Mouse (Mus musculus) hindbrain, embryonic 11.5 days (tissue): ENCODE measurements around the gene Gdf1. TPM values are rescaled to one million over a fixed set of nuclear protein-coding genes. Genes with fewer than 3 reads are reported as not detected.

ENCODE experiments used
- ATAC-seq: fragments of 200-750 bp; cut with Nextera tagmentation; 2 replicates; pipeline ENCODE4 v1.8.0; 2017; ENCODE audit warnings: mild to moderate bottlenecking, moderate TSS enrichment, moderate library complexity; ENCODE audit not compliant: low FRiP score
- DNase-seq: peaks from one replicate; pipeline ENCODE4 v3.0.0-alpha.2; 2015; ENCODE audit warnings: low spot score
- H3K27ac ChIP-seq: fragments of 300-500 bp; sonication (generic); 2 replicates; pipeline ENCODE4 v1.5.1; 2014; ENCODE audit warnings: mild to moderate bottlenecking, low read depth, low read length
- H3K27me3 ChIP-seq: fragments of 300-500 bp; sonication (generic); 2 replicates; pipeline ENCODE4 v1.6.1; 2014; ENCODE audit warnings: mild to moderate bottlenecking, low read length, moderate library complexity, mixed read lengths; ENCODE audit not compliant: control insufficient read depth, insufficient read depth
- H3K36me3 ChIP-seq: fragments of 300-500 bp; sonication (generic); 2 replicates; pipeline ENCODE4 v1.6.1; 2014; ENCODE audit warnings: mild to moderate bottlenecking, low read length, moderate library complexity, mixed read lengths; ENCODE audit not compliant: control insufficient read depth, insufficient read depth
- H3K4me1 ChIP-seq: fragments of 300-500 bp; sonication (generic); replicated peaks from 2 replicates; pipeline ENCODE4 v1.6.1; 2014; ENCODE audit warnings: low read length, mixed read lengths; ENCODE audit not compliant: control insufficient read depth, insufficient read depth
- H3K4me2 ChIP-seq: fragments of 300-500 bp; sonication (generic); replicated peaks from 2 replicates; pipeline ENCODE4 v1.6.1; 2014; ENCODE audit warnings: mild to moderate bottlenecking, low read depth, low read length
- H3K4me3 ChIP-seq: fragments of 300-500 bp; sonication (generic); 2 replicates; pipeline ENCODE4 v1.5.1; 2014; ENCODE audit warnings: low read depth, low read length
- H3K9ac ChIP-seq: fragments of 300-500 bp; sonication (generic); 2 replicates; pipeline ENCODE4 v1.6.1; 2014; ENCODE audit warnings: low read depth, low read length
- H3K9me3 ChIP-seq: fragments of 300-500 bp; sonication (generic); 2 replicates; pipeline ENCODE4 v1.6.1; 2016; ENCODE audit warnings: low read length; ENCODE audit not compliant: control insufficient read depth
- WGBS: fragments of 180-500 bp; shearing (Covaris S2); extraction: QIAGEN DNeasy Blood & Tissue Kit; methylation state at CpG from one replicate; pipeline ENCODE4 v1.1.7; 2014; 5-methylcytosine and 5-hydroxymethylcytosine counted together
- polyA plus RNA-seq: library from polyadenylated mRNA; unstranded; fragments of >200 nt; fragmentation: Nextera tagmentation; extraction: Ambion mirVana; gene quantifications from 2 replicates; pipeline ENCODE4 v1.2.1, GENCODE M21; 2014

Gdf1 gene
- 1.3 TPM in 2 replicates for polyA plus RNA-seq

DNA sequence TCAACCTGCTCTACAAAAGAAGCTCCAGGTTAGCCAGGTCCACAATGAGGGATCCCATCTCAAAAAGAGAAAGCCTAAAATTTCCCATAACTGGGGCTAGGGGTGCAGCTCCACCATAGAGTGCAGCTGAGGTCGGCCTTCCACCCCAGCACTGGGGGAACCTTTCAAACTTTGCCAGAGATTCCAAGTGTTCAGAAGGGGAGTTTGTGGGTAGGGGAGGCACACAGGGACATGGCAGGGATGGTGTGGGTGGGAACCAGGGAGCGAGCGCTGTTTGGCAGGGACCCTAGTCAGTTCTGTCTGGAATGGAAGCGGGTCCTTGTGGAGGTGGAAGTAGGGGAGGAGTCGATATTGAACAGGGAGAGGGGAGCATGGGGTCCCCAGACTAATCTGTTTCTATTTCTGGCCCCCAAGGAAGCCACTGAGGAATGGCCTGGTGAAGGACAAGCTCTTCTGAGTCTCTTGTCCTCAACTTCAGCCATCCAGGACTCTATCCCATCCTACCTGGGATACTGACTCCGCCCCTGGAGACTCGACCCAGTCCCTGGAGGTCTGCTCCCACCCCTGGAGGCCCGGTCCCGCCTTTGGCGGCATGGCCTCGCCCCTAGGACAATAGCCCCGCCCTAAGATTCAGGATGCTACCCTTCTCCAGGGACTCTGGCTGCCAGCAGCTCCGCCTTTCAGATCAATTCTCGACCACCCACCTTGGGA is at the start of gene Gdf1:
Gene Gdf1 (plus strand): TSS at position 694 of the 711 bp plus-strand sequence.
- Histone ChIP-seq H3K4me2 (peak within 1 kb of the TSS; percentile 32), H3K27me3 (peaks cover 5% of the 10 kb centered on the region), H3K27ac (no peak within 1 kb of the TSS), H3K4me1 (peaks cover 21% of the 10 kb centered on the region), H3K9ac (no peak within 1 kb of the TSS; the same call in 1 of the 2 replicates), H3K36me3 (peaks cover 4% of the 10 kb centered on the region; the same call in 1 of the 2 replicates), H3K4me3 (0 out of 2 replicates have a peak within 1 kb of the TSS, but pooled peaks have one; percentile 8), H3K9me3 (no peaks in the 10 kb centered on the region)
- no peak for DNase-seq
- ATAC-seq: no peak
- 21% methylated on average over 14 of the region's 14 CpGs for WGBS

DNA sequence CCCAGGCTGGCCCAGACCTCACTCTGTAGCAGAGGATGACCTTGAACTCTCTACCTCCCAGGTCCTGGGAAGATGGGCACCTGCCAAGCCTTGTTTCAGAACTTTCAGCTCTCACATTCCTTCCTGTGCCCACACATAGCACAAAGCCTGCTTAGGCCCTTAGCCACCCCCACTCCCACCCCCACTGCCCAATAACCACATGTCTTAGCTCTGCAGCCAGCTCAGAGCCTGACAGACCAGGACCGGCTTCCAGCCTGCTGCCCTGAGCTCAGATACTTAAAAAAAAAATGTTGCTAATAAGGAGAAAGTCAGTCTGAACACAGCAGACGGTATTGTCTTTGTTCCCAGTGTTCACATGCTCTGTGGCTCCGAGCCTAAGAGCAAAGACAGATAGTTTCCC is 48.6 kb upstream of the Gdf1 start:
- Histone ChIP-seq H3K4me2 (no peak overlapping the region), H3K27ac (no peak overlapping the region), H3K9ac (no peak overlapping the region), H3K4me1 (peaks cover 5% of the 10 kb centered on the region; the same call in 1 of the 2 replicates), H3K9me3 (no peaks in the 10 kb centered on the region), H3K27me3 (no peaks in the 10 kb centered on the region), H3K4me3 (no peak overlapping the region), H3K36me3 (peaks cover 3% of the 10 kb centered on the region)
- WGBS: 51% methylated on average over 3 of the region's 3 CpGs
- no peak for DNase-seq
- ATAC-seq: no peak

DNA sequence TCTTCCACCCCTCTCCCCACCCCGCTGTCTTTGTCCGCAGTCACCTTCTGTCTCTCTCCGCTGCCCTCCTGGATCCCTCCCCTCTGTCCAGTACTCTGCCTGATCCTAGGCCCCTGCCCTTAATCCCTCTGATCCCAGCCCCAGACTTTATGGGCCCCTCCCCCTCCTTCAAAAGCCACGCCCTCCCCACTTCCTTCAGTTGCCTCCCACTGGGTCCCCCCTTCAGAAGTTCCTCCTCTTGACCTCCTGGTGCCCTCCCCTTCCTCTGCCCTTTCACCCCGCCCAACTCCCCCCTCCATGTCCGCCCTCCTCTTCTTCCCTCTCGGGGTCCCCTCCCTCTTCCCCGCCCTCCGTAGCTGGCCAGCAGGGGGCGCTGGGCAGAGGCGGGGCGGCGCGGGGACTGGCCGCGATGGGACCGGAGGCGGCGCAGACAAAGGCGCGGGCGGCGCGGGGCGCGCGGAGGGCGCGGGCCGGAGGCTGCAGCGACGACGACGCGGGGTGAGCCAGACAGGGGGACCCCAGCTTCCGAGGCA is 46.9 kb upstream of the Gdf1 start, which contains the start of gene Homer3:
Gene Homer3 (plus strand): TSS at position 225 of the 533 bp plus-strand sequence.
- Histone ChIP-seq H3K27ac (peak within 1 kb of the TSS; percentile 68; the same call in 1 of the 2 replicates), H3K9ac (peak within 1 kb of the TSS; percentile 98), H3K4me1 (peaks cover 5% of the 10 kb centered on the region; the same call in 1 of the 2 replicates), H3K36me3 (peaks cover 13% of the 10 kb centered on the region), H3K9me3 (no peaks in the 10 kb centered on the region), H3K4me3 (peak within 1 kb of the TSS; percentile 91), H3K4me2 (peak within 1 kb of the TSS; percentile 83), H3K27me3 (no peaks in the 10 kb centered on the region)
- WGBS: 1% methylated on average over 33 of the region's 36 CpGs
- ATAC-seq (peak; percentile 90), DNase-seq (peak; percentile 94)

DNA sequence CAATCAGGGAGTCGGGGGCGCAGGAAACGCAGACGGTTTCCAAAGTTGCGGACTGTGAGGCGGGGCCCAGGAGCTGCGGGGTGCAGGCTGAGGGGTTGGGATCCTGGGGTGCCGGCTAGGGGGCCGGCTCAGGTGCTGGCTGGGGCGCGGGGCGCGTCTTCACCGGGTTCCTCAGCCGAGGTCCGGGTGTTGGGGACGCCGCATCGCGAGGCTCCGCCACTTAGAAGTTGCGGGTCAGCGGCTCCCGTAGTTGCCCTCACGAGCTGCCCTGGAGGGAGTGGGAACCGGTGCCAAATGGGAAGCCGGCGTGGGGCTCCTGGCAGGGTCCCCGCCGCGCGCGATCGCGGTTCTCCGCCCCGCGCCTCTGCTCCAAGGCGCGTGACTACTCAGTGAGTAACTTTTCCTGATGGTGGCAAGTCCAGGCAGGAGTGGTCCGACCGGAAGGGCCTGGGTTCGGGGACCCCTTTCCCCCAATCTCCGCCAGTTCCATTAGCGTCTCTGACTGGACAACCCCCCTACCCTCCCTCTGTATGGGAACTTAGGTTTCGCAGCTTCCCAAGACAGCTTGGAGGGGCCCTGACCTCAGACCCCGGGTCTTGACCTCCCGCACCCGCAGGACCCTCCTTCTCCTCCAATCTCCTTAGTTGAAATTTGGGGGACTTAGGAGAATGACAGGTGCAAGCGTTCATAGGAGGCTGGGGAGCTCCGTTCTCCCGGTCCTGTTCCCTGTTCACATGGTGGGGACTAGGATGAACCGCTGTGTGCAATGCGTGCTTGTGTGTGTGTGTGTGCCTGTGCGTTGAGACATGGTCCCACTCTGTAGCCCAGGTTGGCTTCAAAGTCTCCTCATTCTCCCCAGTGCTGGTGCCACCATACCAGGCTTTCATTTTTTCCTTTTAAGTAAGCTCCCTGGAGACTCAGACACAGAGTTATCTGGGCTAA is 46.2 kb upstream of the Gdf1 start:
- no peaks in the 10 kb centered on the region for H3K27me3 ChIP-seq
- H3K36me3 ChIP-seq: peaks cover 15% of the 10 kb centered on the region
- peak overlapping the region; percentile 98 for H3K9ac ChIP-seq
- DNase-seq (peak; percentile 54), ATAC-seq (peak; percentile 74)
- H3K9me3 ChIP-seq: no peaks in the 10 kb centered on the region
- peak overlapping the region; percentile 91 for H3K4me3 ChIP-seq
- under 1% methylated on average over 52 of the region's 55 CpGs for WGBS
- H3K4me2 ChIP-seq: peak overlapping the region; percentile 83
- peaks cover 5% of the 10 kb centered on the region; the same call in 1 of the 2 replicates for H3K4me1 ChIP-seq
- H3K27ac ChIP-seq: peak overlapping the region; percentile 68; the same call in 1 of the 2 replicates

DNA sequence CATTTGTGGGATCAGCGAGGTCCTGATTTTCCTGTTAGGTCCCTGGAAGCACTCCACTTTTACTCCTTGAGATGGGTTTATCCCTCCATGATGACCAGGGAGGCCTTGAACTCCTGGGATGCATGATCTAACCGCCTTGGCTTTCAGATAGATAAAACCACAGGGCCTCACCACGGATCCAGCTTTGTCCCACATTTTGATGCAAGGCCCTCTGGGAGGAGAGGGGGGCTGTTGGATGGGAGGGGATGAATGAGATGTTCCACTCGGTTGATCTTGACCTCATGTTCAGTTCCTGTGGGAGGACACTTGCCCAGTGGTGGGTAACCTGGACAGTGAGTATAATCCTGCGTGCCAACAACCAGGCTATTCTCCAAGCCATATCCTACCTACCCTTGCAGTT is 45.2 kb upstream of the Gdf1 start:
- Histone ChIP-seq H3K4me1 (peaks cover 5% of the 10 kb centered on the region; the same call in 1 of the 2 replicates), H3K9me3 (no peaks in the 10 kb centered on the region), H3K36me3 (peaks cover 15% of the 10 kb centered on the region), H3K27me3 (no peaks in the 10 kb centered on the region), H3K4me3 (peak overlapping the region; percentile 12; the same call in 1 of the 2 replicates), H3K27ac (no peak overlapping the region), H3K9ac (no peak overlapping the region), H3K4me2 (peak overlapping the region; percentile 83; the same call in 1 of the 2 replicates)
- ATAC-seq (no peak), DNase-seq (no peak)
- WGBS: 78% methylated on average over 5 of the region's 5 CpGs

DNA sequence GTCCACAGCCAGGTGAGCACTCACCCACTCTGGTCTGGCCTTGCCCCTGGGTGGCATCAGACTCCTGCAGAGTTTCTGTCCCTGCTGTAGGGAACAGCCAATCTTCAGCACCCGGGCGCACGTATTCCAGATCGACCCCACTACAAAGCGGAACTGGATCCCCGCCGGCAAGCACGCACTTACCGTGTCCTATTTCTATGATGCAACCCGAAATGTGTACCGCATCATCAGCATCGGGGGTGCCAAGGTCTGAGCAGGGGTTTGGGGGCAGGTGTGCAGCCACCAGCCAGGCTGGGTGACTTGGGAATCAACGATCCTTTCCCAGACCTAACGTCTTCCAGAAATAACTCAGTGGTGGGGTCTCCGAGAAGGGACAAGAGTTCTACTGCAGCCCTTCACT is 44.3 kb upstream of the Gdf1 start:
- no peaks in the 10 kb centered on the region for H3K9me3 ChIP-seq
- H3K9ac ChIP-seq: no peak overlapping the region
- peaks cover 5% of the 10 kb centered on the region; the same call in 1 of the 2 replicates for H3K4me1 ChIP-seq
- 97% methylated on average over 15 of the region's 15 CpGs for WGBS
- DNase-seq: no peak
- no peak for ATAC-seq
- H3K27ac ChIP-seq: no peak overlapping the region
- H3K4me3 ChIP-seq: no peak overlapping the region
- H3K4me2 ChIP-seq: no peak overlapping the region
- no peaks in the 10 kb centered on the region for H3K27me3 ChIP-seq
- peaks cover 15% of the 10 kb centered on the region for H3K36me3 ChIP-seq

DNA sequence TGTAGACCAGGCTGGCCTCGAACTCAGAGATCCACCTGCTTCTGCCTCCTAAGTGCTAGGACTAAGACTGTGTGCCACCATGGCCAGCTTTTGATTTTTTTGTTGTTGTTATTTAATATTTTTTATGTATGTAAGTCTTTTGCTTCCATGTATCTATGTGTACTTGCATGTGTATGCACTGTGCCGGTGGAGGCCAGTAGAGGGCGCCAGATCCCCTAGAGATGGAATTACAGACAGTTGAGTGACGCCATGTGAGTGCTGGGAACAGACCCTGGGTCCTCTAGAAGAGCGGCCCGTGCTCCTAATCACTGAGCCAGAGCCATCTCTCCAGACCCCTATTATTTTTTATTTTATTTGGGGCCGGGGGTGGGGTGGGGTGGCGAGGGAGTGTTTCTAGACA is 42.9 kb upstream of the Gdf1 start:
- Histone ChIP-seq H3K4me3 (no peak overlapping the region), H3K36me3 (peaks cover 15% of the 10 kb centered on the region), H3K27me3 (no peaks in the 10 kb centered on the region), H3K27ac (no peak overlapping the region), H3K4me1 (peaks cover 5% of the 10 kb centered on the region; the same call in 1 of the 2 replicates), H3K4me2 (no peak overlapping the region), H3K9me3 (no peaks in the 10 kb centered on the region), H3K9ac (no peak overlapping the region)
- DNase-seq: no peak
- WGBS: 87% methylated on average over 8 of the region's 8 CpGs
- no peak for ATAC-seq

DNA sequence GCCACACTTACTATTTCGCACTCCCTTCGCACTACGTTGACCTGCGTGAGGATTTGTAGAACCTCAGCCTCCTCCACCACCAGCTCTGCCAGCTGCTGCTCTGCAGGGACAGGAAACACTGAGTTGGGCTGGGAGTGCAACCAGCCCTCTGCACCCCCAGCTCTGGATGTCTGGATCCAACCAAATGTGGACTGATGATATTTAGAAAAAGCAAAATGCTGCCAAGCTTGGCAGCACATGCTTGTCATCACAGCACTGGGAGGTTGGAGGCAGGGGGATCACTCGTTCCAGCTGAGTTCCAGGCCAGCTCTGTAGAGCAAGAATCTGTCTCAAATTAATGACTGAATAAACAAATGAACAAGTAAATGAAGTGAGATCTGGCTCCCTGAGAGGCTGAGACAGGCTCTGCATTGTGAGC is 35.6 kb upstream of the Gdf1 start:
- DNase-seq (no peak), ATAC-seq (no peak)
- Histone ChIP-seq H3K9ac (no peak overlapping the region), H3K4me3 (no peak overlapping the region), H3K27ac (no peak overlapping the region), H3K36me3 (peaks cover 15% of the 10 kb centered on the region), H3K27me3 (no peaks in the 10 kb centered on the region), H3K4me2 (no peak overlapping the region), H3K9me3 (no peaks in the 10 kb centered on the region), H3K4me1 (no peaks in the 10 kb centered on the region)
- WGBS: 81% methylated on average over 5 of the region's 5 CpGs
